Mouse (Mus musculus): ENCODE results near the gene Fer1l4.

GRCm38 (mm10) chr2:156018106-156018505 is 34.6 kb downstream of the Fer1l4 start:
- TF ChIP-seq CTCF (IDR thresholded peaks at IDR 0.05; ENCODE audit: borderline replicate concordance, insufficient read depth, low read length) (no peak), POLR2A (IDR thresholded peaks at IDR 0.05; ENCODE audit: low read depth, low read length) (no peak)
